Mouse (Mus musculus) megakaryocyte, embryonic 14.5 days (primary cell): ENCODE results near the gene Prss33.

Experiments
- FLI1 ChIP-seq: IDR thresholded peaks from 2 replicates; pipeline ENCODE4 v1.6.1; 2012; ENCODE audit warnings: low read length, inconsistent platforms, mixed read lengths
- GATA1 ChIP-seq: IDR thresholded peaks from 3 replicates; pipeline ENCODE4 v1.6.1; 2012; ENCODE audit warnings: mixed read lengths, low read length, inconsistent platforms, borderline replicate concordance

DNA sequence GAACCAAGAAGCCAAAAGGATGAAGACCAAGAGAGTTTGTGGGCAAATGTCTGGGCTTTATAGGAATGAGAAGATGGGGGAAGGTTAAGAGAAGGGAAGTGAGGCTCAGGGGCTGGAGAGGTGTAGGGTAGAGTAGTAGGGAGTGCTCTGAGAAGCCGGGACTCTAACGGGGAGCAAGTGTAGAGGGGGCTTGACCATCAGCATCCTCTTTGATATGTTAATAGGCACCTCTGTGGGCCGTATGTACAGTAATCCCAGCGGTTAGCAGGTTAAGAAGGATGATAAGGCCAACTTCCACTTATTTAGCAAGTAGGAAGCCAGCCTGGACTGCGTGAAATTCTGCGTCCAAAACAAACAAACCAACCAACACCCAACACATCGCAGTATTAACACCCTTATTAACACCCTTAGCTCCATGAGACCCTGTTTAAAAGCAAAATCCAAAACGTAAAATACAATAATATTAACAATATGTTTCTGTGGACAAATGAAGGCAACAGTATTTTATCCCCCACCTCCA, 46.0 kb downstream of the Prss33 start:
- no peak for TF ChIP-seq GATA1
- no peak for TF ChIP-seq FLI1
